Mouse (Mus musculus): Measurements from ENCODE around the gene Lyrm7. TPM values are rescaled to one million over a fixed set of nuclear protein-coding genes. Genes with fewer than 3 reads are reported as not detected.

Lyrm7 gene
- polyA plus RNA-seq, 1 experiment from 2014 or later, result 10.9 TPM

GRCm38 (mm10) chr11:54812812-54813516, 47.8 kb downstream of the Lyrm7 start:
- WGBS, result 52% methylated on average over 8 of the region's 8 CpGs
- Histone ChIP-seq H3K9ac (no peak overlapping the region), H3K4me3 (replicated peaks) (no peak overlapping the region), H3K9me3 (replicated peaks) (no peaks in the 10 kb centered on the region), H3K27ac (replicated peaks) (no peak overlapping the region), H3K27me3 (no peaks in the 10 kb centered on the region), H3K4me1 (0 out of 2 replicates have a peak, but pooled peaks cover 3% of the 10 kb centered on the region), H3K36me3 (no peaks in the 10 kb centered on the region), H3K4me2 (replicated peaks) (no peak overlapping the region)
- ATAC-seq (ENCODE audit: insufficient number of reproducible peaks, low FRiP score, low TSS enrichment, low read depth), result no peak

- Histone ChIP-seq H3K9ac (no peak overlapping the region), H3K9me3 (replicated peaks) (no peaks in the 10 kb centered on the region), H3K4me1 (0 out of 2 replicates have a peak, but pooled peaks cover 3% of the 10 kb centered on the region), H3K27ac (replicated peaks) (no peak overlapping the region), H3K27me3 (no peaks in the 10 kb centered on the region), H3K4me2 (replicated peaks) (no peak overlapping the region), H3K4me3 (replicated peaks) (no peak overlapping the region), H3K36me3 (no peaks in the 10 kb centered on the region)
- ATAC-seq (ENCODE audit: insufficient number of reproducible peaks, low FRiP score, low TSS enrichment, low read depth), result no peak
- WGBS, result 61% methylated on average over 4 of the region's 4 CpGs
Measured at GRCm38 (mm10) chr11:54812314-54812713, 48.4 kb downstream of the Lyrm7 start.

- no peak for ATAC-seq (ENCODE audit: insufficient number of reproducible peaks, low FRiP score, low TSS enrichment, low read depth)
- Histone ChIP-seq H3K4me2 (replicated peaks) (no peak overlapping the region), H3K27me3 (no peaks in the 10 kb centered on the region), H3K9ac (no peak overlapping the region), H3K4me1 (0 out of 2 replicates have a peak, but pooled peaks cover 3% of the 10 kb centered on the region), H3K27ac (replicated peaks) (no peak overlapping the region), H3K9me3 (replicated peaks) (no peaks in the 10 kb centered on the region), H3K36me3 (no peaks in the 10 kb centered on the region), H3K4me3 (replicated peaks) (no peak overlapping the region)
- WGBS, result 55% methylated on average over 3 of the region's 3 CpGs
Measured at GRCm38 (mm10) chr11:54811054-54811453, 49.7 kb downstream of the Lyrm7 start.

GRCm38 (mm10) chr11:54809582-54809981, 51.1 kb downstream of the Lyrm7 start:
- H3K4me3 ChIP-seq (replicated peaks), result no peak overlapping the region
- ATAC-seq (ENCODE audit: insufficient number of reproducible peaks, low FRiP score, low TSS enrichment, low read depth), result no peak
- 0 out of 2 replicates have a peak, but pooled peaks cover 3% of the 10 kb centered on the region for H3K4me1 ChIP-seq
- no peaks in the 10 kb centered on the region for H3K36me3 ChIP-seq
- H3K9me3 ChIP-seq (replicated peaks), result no peaks in the 10 kb centered on the region
- no peaks in the 10 kb centered on the region for H3K27me3 ChIP-seq
- no peak overlapping the region for H3K9ac ChIP-seq
- H3K27ac ChIP-seq (replicated peaks), result no peak overlapping the region
- 85% methylated on average over 5 of the region's 5 CpGs for WGBS
- H3K4me2 ChIP-seq (replicated peaks), result no peak overlapping the region

- Histone ChIP-seq H3K9ac (no peak overlapping the region), H3K4me2 (replicated peaks) (no peak overlapping the region), H3K27ac (replicated peaks) (no peak overlapping the region), H3K4me1 (0 out of 2 replicates have a peak, but pooled peaks cover 3% of the 10 kb centered on the region), H3K36me3 (no peaks in the 10 kb centered on the region), H3K27me3 (no peaks in the 10 kb centered on the region), H3K4me3 (replicated peaks) (no peak overlapping the region), H3K9me3 (replicated peaks) (no peaks in the 10 kb centered on the region)
- WGBS, result 57% methylated on average over 4 of the region's 4 CpGs
- ATAC-seq (ENCODE audit: insufficient number of reproducible peaks, low FRiP score, low TSS enrichment, low read depth), result no peak
Measured at GRCm38 (mm10) chr11:54808177-54808576, 52.5 kb downstream of the Lyrm7 start.

- H3K4me2 ChIP-seq (replicated peaks), result no peak overlapping the region
- H3K9me3 ChIP-seq (replicated peaks), result no peaks in the 10 kb centered on the region
- H3K4me3 ChIP-seq (replicated peaks), result no peak overlapping the region
- H3K9ac ChIP-seq, result no peak overlapping the region
- ATAC-seq (ENCODE audit: insufficient number of reproducible peaks, low FRiP score, low TSS enrichment, low read depth), result no peak
- 0 out of 2 replicates have a peak, but pooled peaks cover under 1% of the 10 kb centered on the region for H3K4me1 ChIP-seq
- H3K27ac ChIP-seq (replicated peaks), result no peak overlapping the region
- WGBS, result 81% methylated on average over 9 of the region's 9 CpGs
- no peaks in the 10 kb centered on the region for H3K36me3 ChIP-seq
- no peaks in the 10 kb centered on the region for H3K27me3 ChIP-seq
Measured at GRCm38 (mm10) chr11:54807669-54808068, 53.0 kb downstream of the Lyrm7 start.

- Histone ChIP-seq H3K4me3 (replicated peaks) (no peak overlapping the region), H3K27me3 (no peaks in the 10 kb centered on the region), H3K36me3 (no peaks in the 10 kb centered on the region), H3K9ac (no peak overlapping the region), H3K4me1 (no peaks in the 10 kb centered on the region), H3K9me3 (replicated peaks) (no peaks in the 10 kb centered on the region), H3K27ac (replicated peaks) (no peak overlapping the region), H3K4me2 (replicated peaks) (no peak overlapping the region)
- ATAC-seq (ENCODE audit: insufficient number of reproducible peaks, low FRiP score, low TSS enrichment, low read depth), result no peak
- 97% methylated on average over 28 of the region's 28 CpGs for WGBS
Measured at GRCm38 (mm10) chr11:54806891-54807290, 53.8 kb downstream of the Lyrm7 start.

GRCm38 (mm10) chr11:54805196-54805595, 55.5 kb downstream of the Lyrm7 start:
- ATAC-seq (ENCODE audit: insufficient number of reproducible peaks, low FRiP score, low TSS enrichment, low read depth), result no peak
- H3K4me3 ChIP-seq (replicated peaks), result no peak overlapping the region
- no peaks in the 10 kb centered on the region for H3K27me3 ChIP-seq
- H3K4me2 ChIP-seq (replicated peaks), result no peak overlapping the region
- H3K4me1 ChIP-seq, result no peaks in the 10 kb centered on the region
- no peaks in the 10 kb centered on the region for H3K36me3 ChIP-seq
- H3K27ac ChIP-seq (replicated peaks), result no peak overlapping the region
- no peak overlapping the region for H3K9ac ChIP-seq
- WGBS, result 60% methylated on average over 4 of the region's 4 CpGs
- H3K9me3 ChIP-seq (replicated peaks), result no peaks in the 10 kb centered on the region

GRCm38 (mm10) chr11:54802621-54803020, 58.1 kb downstream of the Lyrm7 start:
- no peaks in the 10 kb centered on the region for H3K9me3 ChIP-seq (replicated peaks)
- H3K9ac ChIP-seq, result no peak overlapping the region
- no peak overlapping the region for H3K4me2 ChIP-seq (replicated peaks)
- WGBS, result 57% methylated on average over 6 of the region's 6 CpGs
- no peak for ATAC-seq (ENCODE audit: insufficient number of reproducible peaks, low FRiP score, low TSS enrichment, low read depth)
- no peak overlapping the region for H3K4me3 ChIP-seq (replicated peaks)
- no peaks in the 10 kb centered on the region for H3K36me3 ChIP-seq
- H3K27ac ChIP-seq (replicated peaks), result no peak overlapping the region
- no peaks in the 10 kb centered on the region for H3K4me1 ChIP-seq
- H3K27me3 ChIP-seq, result no peaks in the 10 kb centered on the region

GRCm38 (mm10) chr11:54801791-54802558, 58.7 kb downstream of the Lyrm7 start:
- Histone ChIP-seq H3K4me3 (replicated peaks) (no peak overlapping the region), H3K9ac (no peak overlapping the region)
- WGBS, result 70% methylated on average over 6 of the region's 6 CpGs

GRCm38 (mm10) chr11:54796551-54796950, 64.2 kb downstream of the Lyrm7 start:
- WGBS, result 78% methylated on average over 11 of the region's 11 CpGs

More at GRCm38 (mm10) chr11:54801791-54802558, 58.7 kb downstream of the Lyrm7 start:
- Histone ChIP-seq H3K27ac (replicated peaks) (no peak overlapping the region), H3K36me3 (no peaks in the 10 kb centered on the region), H3K9me3 (replicated peaks) (no peaks in the 10 kb centered on the region), H3K4me2 (replicated peaks) (no peak overlapping the region), H3K4me1 (no peaks in the 10 kb centered on the region), H3K27me3 (no peaks in the 10 kb centered on the region)
- no peak for ATAC-seq (ENCODE audit: insufficient number of reproducible peaks, low FRiP score, low TSS enrichment, low read depth)

More at GRCm38 (mm10) chr11:54796551-54796950, 64.2 kb downstream of the Lyrm7 start:
- H3K9me3 ChIP-seq (replicated peaks), result no peaks in the 10 kb centered on the region
- H3K4me1 ChIP-seq, result no peaks in the 10 kb centered on the region
- H3K27ac ChIP-seq (replicated peaks), result no peak overlapping the region
- no peak overlapping the region for H3K9ac ChIP-seq
- H3K27me3 ChIP-seq, result no peaks in the 10 kb centered on the region
- H3K4me2 ChIP-seq (replicated peaks), result no peak overlapping the region
- ATAC-seq (ENCODE audit: insufficient number of reproducible peaks, low FRiP score, low TSS enrichment, low read depth), result no peak
- H3K36me3 ChIP-seq, result no peaks in the 10 kb centered on the region
- H3K4me3 ChIP-seq (replicated peaks), result no peak overlapping the region
